Mouse (Mus musculus) hindlimb bud, embryonic 11.5 days (tissue): ENCODE measurements around the gene Zfp758.
A peak's percentile ranks its signal among the peaks of the same experiment; 100 is the strongest.
"Not testable (repeated sequence)": the region's sequence is repeated elsewhere in the genome, so short reads cannot be mapped to it uniquely, and the experiment has no call there.

Experiments used
- DNase-seq: peaks from one replicate; pipeline ENCODE4 v3.0.0-alpha.2; 2012; ENCODE audit warnings: low read depth, low spot score; ENCODE audit errors: extremely low spot score

Gene Zfp758

DNA sequence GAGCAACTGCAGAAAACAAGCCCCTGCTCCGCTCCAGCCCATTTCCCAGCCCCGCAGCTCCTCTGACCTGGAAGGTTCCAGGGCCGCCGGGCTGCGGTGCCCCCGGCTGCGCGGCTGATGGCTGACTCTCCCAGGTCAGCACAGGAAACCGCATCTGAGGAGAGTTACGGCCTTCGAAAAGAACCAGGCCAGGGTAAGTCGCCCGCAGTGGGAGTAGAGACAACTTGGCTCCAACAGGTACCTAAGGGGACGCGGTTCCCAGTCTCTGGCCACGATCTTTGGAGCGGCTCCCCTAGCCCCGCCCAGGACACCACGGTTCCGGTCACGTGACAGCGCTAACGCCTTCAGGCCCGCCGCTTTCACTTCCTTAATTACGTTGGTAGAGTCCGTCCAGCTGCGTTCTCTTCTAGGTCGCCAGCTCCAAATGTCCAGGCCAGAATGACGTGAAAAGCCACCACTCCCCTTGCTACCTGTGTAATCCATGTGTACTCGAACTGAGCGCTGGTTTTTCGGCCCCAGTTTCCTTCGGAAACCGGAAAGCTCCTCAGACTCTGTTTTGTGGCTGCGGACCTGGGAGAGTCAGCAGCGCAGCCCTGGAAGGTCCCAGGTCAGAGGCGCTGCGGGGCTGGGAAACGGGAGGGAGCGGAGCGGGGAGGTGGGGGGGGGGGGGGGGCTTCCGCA is at the start of gene Zfp758, which contains the start of gene Zfp944:
Zfp758 (plus strand) TSS at position 353 of the 681 bp plus-strand sequence.
Zfp944 (minus strand) TSS at position 300 of the 681 bp plus-strand sequence.
- DNase-seq = peak; percentile 10

DNA sequence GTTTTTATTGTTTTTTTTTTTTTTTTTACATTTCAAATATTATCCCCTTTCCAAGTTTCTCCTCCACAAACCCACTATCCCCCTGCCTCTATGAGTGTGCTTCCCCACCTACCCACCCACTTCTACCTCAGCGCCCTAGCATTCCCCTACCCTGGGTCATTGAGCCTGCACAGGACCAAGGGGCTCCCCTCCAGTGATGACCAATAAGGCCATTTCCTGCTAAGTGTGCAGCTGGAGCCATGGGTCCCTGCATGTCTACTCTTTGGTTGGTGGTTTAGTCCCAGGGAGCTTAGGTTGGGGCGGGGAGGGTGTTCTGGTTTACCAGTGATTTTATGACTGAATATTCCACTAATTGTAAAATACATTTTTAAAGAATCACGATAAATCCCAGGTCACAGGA is 47.0 kb upstream of the Zfp758 start:
- DNase-seq = not testable (repeated sequence)

DNA sequence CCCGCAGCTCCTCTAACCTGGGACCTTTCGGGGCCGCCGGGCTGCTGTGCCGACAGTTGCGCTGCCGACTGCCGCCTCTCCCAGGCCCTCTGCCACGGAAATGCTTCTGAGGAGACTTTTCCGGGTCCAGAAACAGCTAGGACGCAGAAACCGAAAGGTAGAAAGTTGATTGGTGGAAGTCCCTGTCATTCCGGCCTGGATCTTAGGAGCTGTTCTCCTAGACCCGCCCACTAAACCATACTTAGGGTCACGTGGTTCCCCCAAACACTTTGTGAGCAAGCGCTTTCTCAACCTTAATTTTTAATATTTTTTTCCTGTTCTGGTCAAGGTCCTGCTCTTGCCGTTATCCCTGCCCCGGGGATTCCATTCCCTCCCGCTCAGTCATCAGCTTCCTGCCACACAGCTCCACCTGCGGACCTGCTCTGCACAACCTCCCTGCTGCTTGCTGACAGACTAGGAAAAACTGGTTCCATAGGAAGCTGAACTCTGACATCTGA is 46.5 kb upstream of the Zfp758 start, which contains the start of gene CT030661.1:
CT030661.1 (minus strand) TSS at position 108 of the 497 bp plus-strand sequence.
- DNase-seq = peak; percentile 95

DNA sequence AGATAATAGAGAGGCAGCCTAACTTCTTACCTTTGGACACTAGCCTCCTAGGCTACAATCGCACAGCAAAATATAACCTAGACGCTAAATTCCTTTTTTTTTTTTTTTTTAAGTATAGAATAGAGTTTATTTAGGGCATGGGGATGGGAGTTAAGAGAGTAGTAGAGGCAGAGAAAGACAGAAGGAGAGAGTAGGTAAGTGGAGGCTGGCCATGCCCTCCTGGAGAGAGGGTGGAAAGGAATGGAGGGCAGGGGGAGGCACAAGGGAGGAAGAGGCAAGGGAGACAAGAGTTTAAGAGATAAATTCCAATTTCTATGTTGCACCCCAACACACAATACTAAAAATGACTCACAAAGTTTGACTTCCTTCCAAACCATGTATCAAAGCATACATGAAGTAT is 46.0 kb upstream of the Zfp758 start:
- not testable (repeated sequence) for DNase-seq

DNA sequence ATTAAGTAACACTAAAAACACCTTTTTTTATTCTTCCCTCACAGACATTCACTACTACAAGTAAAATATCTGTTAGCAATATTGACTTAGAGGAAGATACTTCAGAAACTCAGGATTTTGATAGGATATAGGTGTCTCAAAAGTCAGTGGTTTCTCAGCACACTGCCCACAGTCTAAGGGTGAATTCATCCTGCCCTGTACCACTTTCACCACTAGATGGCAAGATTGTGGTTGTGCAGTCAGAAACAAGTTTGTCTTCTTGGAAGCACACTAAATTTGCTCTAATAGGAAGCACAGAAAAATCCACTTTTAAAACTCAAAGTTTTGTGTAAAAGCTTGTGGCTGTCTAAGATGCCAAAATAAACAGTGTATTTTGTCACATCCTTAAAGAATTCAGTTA is 8.5 kb upstream of the Zfp758 start:
- peak; percentile 24 for DNase-seq

DNA sequence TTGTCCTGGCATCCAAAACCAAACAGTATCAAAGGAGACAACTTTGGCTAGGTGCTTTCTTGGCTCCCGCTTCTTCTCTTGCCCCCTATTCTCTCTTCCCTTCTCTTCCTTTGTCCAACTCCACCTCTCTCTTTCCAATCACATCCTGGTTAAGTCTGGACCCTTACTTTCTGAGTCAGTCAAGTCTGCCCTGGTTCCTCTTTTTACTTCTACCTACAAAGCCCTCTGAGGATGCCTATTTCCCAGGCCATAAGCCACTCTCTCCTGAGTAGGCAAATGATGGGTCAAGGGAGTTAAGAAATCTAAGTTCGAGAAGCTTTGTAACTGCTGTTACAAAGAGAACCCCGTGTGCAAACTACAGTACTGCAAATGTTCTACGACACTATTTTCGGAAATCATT is 681 bp upstream of the Zfp758 start:
- no peak for DNase-seq

DNA sequence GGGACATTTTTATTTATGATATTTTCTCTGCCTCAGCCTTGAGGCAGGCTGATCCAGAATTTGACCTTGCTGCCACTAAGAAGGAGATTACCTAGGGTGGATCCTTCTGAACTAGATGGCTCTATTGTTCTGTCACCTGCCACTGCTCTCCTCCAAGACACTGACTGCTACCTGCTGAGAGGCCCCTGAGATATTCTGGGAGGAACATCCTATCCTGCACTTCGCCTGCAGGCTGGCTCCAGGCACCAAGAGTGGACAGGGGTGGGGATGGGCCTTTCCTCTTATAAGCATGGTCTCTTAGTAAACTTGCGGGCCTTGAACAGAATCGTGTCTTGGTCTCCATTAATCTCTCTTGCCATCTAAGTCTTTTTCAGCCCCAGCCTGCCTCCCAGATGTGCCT is 2.6 kb downstream of the Zfp758 start:
- DNase-seq = no peak

DNA sequence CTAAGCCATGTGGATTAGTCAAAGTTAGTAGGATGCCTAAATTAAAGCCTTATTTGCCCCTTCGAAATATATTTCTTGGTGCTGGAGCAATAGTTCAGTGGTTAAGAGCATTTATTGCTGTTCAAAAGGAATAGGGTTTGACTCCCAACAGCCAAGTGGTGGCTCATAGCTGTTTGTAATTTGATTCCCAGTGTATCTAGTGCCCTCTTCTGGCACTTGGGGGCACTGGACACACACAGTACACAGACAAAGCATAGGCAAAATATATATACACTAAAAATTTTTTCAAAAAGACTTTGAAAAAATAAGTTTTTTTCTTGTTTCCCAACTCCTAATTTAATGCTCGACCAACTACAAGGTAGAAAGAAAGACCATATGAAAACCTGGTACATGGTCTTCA is 49.5 kb downstream of the Zfp758 start:
- no peak for DNase-seq

DNA sequence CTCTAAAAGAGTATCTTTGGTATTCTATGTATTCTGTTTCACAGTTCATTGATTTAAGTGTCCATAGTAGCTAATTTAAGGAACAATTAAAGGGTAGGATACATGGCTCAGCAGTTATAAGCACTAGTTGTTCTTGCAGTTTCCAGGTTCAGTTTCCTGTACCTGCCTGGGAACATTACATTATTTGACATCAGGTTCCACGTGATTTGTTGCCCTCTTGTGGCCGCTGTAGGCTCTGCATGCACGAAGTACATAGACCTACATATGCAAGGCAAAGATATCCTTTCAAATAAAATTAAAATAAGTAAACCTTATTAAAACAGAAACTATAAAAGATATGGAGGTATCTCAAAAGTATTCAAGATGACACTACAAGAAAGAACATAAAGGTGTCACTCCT is 56.3 kb downstream of the Zfp758 start:
- peak; percentile 30 for DNase-seq

DNA sequence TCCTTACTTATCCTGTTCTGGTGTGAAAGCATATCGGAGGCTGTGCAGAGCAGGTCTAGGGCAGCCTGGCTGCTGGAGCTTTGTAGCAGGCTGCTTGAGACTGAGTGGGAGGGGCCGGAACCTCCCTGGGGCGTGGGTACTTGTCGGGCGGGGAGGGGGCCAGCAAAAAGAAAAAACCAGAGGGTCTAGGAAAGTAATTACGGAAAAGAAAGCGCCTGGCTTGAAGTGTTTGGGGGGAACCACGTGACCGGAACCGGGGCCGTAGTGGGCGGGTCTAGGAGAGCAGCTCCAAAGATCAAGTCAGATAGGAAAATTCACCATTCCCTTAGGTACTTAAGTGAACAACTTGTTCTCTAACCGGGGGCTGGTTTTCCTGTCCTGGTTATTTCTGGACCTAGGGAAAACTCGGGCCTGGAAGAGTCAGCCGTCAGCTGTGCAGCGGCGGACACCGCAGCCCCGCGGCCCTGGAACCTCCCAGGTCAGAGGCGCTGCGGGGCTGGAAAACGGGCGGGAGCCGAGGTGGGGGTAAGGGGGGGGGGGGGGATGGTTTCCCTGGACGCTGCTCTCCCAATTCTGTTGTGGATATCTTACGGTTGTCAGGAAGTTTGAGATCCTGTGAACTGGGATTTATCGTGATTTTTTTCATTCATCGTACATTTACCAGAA is 62.8 kb downstream of the Zfp758 start, which contains the start of gene Zfp946:
Zfp946 (plus strand) TSS at position 271 of the 666 bp plus-strand sequence.
- peak; percentile 77 for DNase-seq

DNA sequence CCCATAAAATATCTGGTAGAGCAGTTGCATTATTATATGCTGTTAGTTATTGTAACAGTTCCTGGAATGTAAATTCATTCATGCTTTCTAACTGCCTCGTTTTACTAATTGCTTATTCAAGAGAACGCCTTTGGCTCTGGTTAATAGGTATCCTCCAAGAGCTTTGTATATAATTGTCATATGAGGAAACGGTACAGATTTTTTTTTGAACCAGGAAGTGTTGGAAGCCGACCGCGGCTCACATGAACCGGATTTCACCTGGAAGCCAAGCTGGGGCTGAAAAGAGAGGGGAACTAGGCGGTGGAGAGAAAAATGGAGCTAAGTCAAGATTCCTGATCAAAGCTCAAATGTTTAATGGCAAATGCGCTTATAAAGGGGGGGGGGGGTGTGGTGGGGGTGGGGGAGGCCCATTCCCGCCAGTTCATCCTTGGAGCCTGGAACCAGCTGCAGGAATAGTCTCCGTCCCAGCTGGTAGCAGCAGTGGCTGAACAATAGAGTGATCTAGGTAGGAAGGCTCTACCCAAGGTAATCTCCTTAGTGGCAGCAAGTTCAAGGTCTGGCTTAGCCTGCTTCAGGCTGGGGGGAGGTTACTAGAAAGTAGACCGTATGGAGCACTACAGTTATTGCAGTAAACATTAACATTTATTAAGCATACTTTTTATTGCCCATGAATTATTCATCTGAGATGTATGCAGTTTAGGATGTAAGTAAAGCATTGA is 63.5 kb downstream of the Zfp758 start:
- DNase-seq = peak; percentile 16
